Mouse (Mus musculus) liver, embryonic 11.5 days (tissue): Measurements from ENCODE around the gene Rexo2. TPM values are rescaled to one million over a fixed set of nuclear protein-coding genes. Genes with fewer than 3 reads are reported as not detected.

Experiments used
- ATAC-seq: fragments of 200-750 bp; cut with Nextera tagmentation; replicated peaks from 2 replicates; pipeline ENCODE4 v1.8.0; 2017; ENCODE audit warnings: moderate number of reproducible peaks, mild to moderate bottlenecking, moderate TSS enrichment, moderate library complexity; ENCODE audit not compliant: low FRiP score
- DNase-seq: peaks from one replicate; pipeline ENCODE4 v3.0.0-alpha.2; 2017; ENCODE audit warnings: low spot score
- H3K27ac ChIP-seq: fragments of 300-500 bp; sonication (generic); 2 replicates; pipeline ENCODE4 v1.5.1; 2014; ENCODE audit warnings: mild to moderate bottlenecking, low read depth, low read length, control low read depth
- H3K27me3 ChIP-seq: fragments of 300-500 bp; sonication (generic); replicated peaks from 2 replicates; pipeline ENCODE4 v1.6.1; 2014; ENCODE audit warnings: low read length, mixed read lengths; ENCODE audit not compliant: control insufficient read depth, insufficient read depth
- H3K36me3 ChIP-seq: fragments of 300-500 bp; sonication (generic); 2 replicates; pipeline ENCODE4 v1.6.1; 2014; ENCODE audit warnings: mild to moderate bottlenecking, low read length, moderate library complexity, mixed read lengths; ENCODE audit not compliant: control insufficient read depth, insufficient read depth
- H3K4me1 ChIP-seq: fragments of 300-500 bp; sonication (generic); replicated peaks from 2 replicates; pipeline ENCODE4 v1.6.1; 2014; ENCODE audit warnings: low read length, mixed read lengths; ENCODE audit not compliant: control insufficient read depth, insufficient read depth
- H3K4me2 ChIP-seq: fragments of 300-500 bp; sonication (generic); 2 replicates; pipeline ENCODE4 v1.6.1; 2014; ENCODE audit warnings: mild to moderate bottlenecking, control low read depth, moderate library complexity
- H3K4me3 ChIP-seq: fragments of 300-500 bp; sonication (generic); 2 replicates; pipeline ENCODE4 v1.5.1; 2014; ENCODE audit warnings: low read depth, low read length, control low read depth
- H3K9ac ChIP-seq: fragments of 300-500 bp; sonication (generic); 2 replicates; pipeline ENCODE4 v1.6.1; 2014; ENCODE audit warnings: low read depth, low read length, control low read depth
- H3K9me3 ChIP-seq: fragments of 300-500 bp; sonication (generic); 2 replicates; pipeline ENCODE4 v1.6.1; 2016; ENCODE audit warnings: low read length, inconsistent platforms, mixed read lengths; ENCODE audit not compliant: control insufficient read depth
- WGBS: fragments of 180-500 bp; shearing (Covaris S2); extraction: QIAGEN DNeasy Blood & Tissue Kit; methylation state at CpG from one replicate; pipeline ENCODE4 v1.1.7; 2014; 5-methylcytosine and 5-hydroxymethylcytosine counted together
- polyA plus RNA-seq: library from polyadenylated mRNA; unstranded; fragments of >200 nt; fragmentation: Nextera tagmentation; extraction: Ambion mirVana; gene quantifications from 2 replicates; pipeline ENCODE4 v1.2.1, GENCODE M21; 2014

Gene Rexo2
- polyA plus RNA-seq, 1 experiment from 2014 or later: 173 TPM

- 88% methylated on average over 8 of the region's 8 CpGs for WGBS
- H3K27ac ChIP-seq: no peak overlapping the region
- no peak for ATAC-seq
These were observed 19.7 kb downstream of the Rexo2 start for GRCm38 (mm10) chr9:48460720-48461119.

GRCm38 (mm10) chr9:48459391-48459790 lies 21.0 kb downstream of the Rexo2 start:
- no peaks in the 10 kb centered on the region for H3K27me3 ChIP-seq
- no peak overlapping the region for H3K27ac ChIP-seq
- no peak overlapping the region for H3K9ac ChIP-seq
- H3K4me3 ChIP-seq: no peak overlapping the region
- no peak overlapping the region for H3K4me2 ChIP-seq
- no peaks in the 10 kb centered on the region for H3K36me3 ChIP-seq
- H3K9me3 ChIP-seq: no peaks in the 10 kb centered on the region
- ATAC-seq (no peak), DNase-seq (no peak)
- WGBS: 92% methylated on average over 5 of the region's 5 CpGs
- H3K4me1 ChIP-seq: no peaks in the 10 kb centered on the region

More at GRCm38 (mm10) chr9:48460720-48461119, 19.7 kb downstream of the Rexo2 start:
- no peaks in the 10 kb centered on the region for H3K4me1 ChIP-seq
- no peak overlapping the region for H3K9ac ChIP-seq
- peaks cover 2% of the 10 kb centered on the region; the same call in 1 of the 2 replicates for H3K36me3 ChIP-seq
- no peak overlapping the region for H3K4me3 ChIP-seq
- H3K27me3 ChIP-seq: no peaks in the 10 kb centered on the region
- no peak for DNase-seq
- no peak overlapping the region for H3K4me2 ChIP-seq
- peaks cover 3% of the 10 kb centered on the region; the same call in 1 of the 2 replicates for H3K9me3 ChIP-seq

GRCm38 (mm10) chr9:48458879-48459278 lies 21.5 kb downstream of the Rexo2 start:
- 63% methylated on average over 3 of the region's 3 CpGs for WGBS
- DNase-seq (no peak), ATAC-seq (no peak)
- H3K4me3 ChIP-seq: no peak overlapping the region
- H3K4me2 ChIP-seq: no peak overlapping the region
- H3K4me1 ChIP-seq: no peaks in the 10 kb centered on the region
- H3K27ac ChIP-seq: no peak overlapping the region
- no peak overlapping the region for H3K9ac ChIP-seq
- no peaks in the 10 kb centered on the region for H3K9me3 ChIP-seq
- no peaks in the 10 kb centered on the region for H3K27me3 ChIP-seq
- H3K36me3 ChIP-seq: no peaks in the 10 kb centered on the region

- no peaks in the 10 kb centered on the region for H3K36me3 ChIP-seq
- H3K4me1 ChIP-seq: no peaks in the 10 kb centered on the region
- DNase-seq: no peak
- no peaks in the 10 kb centered on the region for H3K9me3 ChIP-seq
- no peak overlapping the region for H3K4me2 ChIP-seq
- no peak for ATAC-seq
- H3K27me3 ChIP-seq: no peaks in the 10 kb centered on the region
- H3K4me3 ChIP-seq: no peak overlapping the region
- H3K9ac ChIP-seq: no peak overlapping the region
- H3K27ac ChIP-seq: no peak overlapping the region
- WGBS: 86% methylated on average over 3 of the region's 3 CpGs
These were observed 24.5 kb downstream of the Rexo2 start for GRCm38 (mm10) chr9:48455961-48456360.

GRCm38 (mm10) chr9:48450066-48450465 lies 30.4 kb downstream of the Rexo2 start:
- Histone ChIP-seq H3K27me3 (no peaks in the 10 kb centered on the region), H3K36me3 (no peaks in the 10 kb centered on the region), H3K4me2 (no peak overlapping the region), H3K4me3 (no peak overlapping the region), H3K4me1 (no peaks in the 10 kb centered on the region), H3K27ac (no peak overlapping the region), H3K9me3 (no peaks in the 10 kb centered on the region), H3K9ac (no peak overlapping the region)
- ATAC-seq (no peak), DNase-seq (no peak)
- 85% methylated on average over 17 of the region's 17 CpGs for WGBS

GRCm38 (mm10) chr9:48447783-48448209 lies 32.6 kb downstream of the Rexo2 start:
- Histone ChIP-seq H3K36me3 (no peaks in the 10 kb centered on the region), H3K9ac (no peak overlapping the region), H3K27ac (no peak overlapping the region), H3K4me2 (no peak overlapping the region), H3K4me1 (no peaks in the 10 kb centered on the region), H3K27me3 (no peaks in the 10 kb centered on the region), H3K9me3 (no peaks in the 10 kb centered on the region), H3K4me3 (no peak overlapping the region)
- 26% methylated on average over 5 of the region's 5 CpGs for WGBS
- ATAC-seq: no peak
- no peak for DNase-seq

GRCm38 (mm10) chr9:48444821-48445220 lies 35.6 kb downstream of the Rexo2 start:
- Histone ChIP-seq H3K9me3 (no peaks in the 10 kb centered on the region), H3K4me3 (no peak overlapping the region), H3K27ac (no peak overlapping the region), H3K9ac (no peak overlapping the region), H3K4me1 (no peaks in the 10 kb centered on the region), H3K4me2 (no peak overlapping the region), H3K36me3 (no peaks in the 10 kb centered on the region), H3K27me3 (no peaks in the 10 kb centered on the region)
- no peak for ATAC-seq
- WGBS: 66% methylated on average over 2 of the region's 2 CpGs
- no peak for DNase-seq

- no peak overlapping the region for H3K4me2 ChIP-seq
- DNase-seq: no peak
- no peak overlapping the region for H3K4me3 ChIP-seq
- no peaks in the 10 kb centered on the region for H3K4me1 ChIP-seq
- H3K36me3 ChIP-seq: no peaks in the 10 kb centered on the region
- no peaks in the 10 kb centered on the region for H3K9me3 ChIP-seq
- no peak overlapping the region for H3K27ac ChIP-seq
- ATAC-seq: no peak
- no peaks in the 10 kb centered on the region for H3K27me3 ChIP-seq
- 64% methylated on average over 1 of the region's 1 CpGs for WGBS
- no peak overlapping the region for H3K9ac ChIP-seq
These were observed 36.5 kb downstream of the Rexo2 start for GRCm38 (mm10) chr9:48443873-48444272.

- H3K4me1 ChIP-seq: no peaks in the 10 kb centered on the region
These were observed 48.0 kb downstream of the Rexo2 start for GRCm38 (mm10) chr9:48432449-48432848.

More at GRCm38 (mm10) chr9:48432449-48432848, 48.0 kb downstream of the Rexo2 start:
- DNase-seq (no peak), ATAC-seq (no peak)
- no peaks in the 10 kb centered on the region for H3K27me3 ChIP-seq
- no peaks in the 10 kb centered on the region for H3K9me3 ChIP-seq
- no peak overlapping the region for H3K27ac ChIP-seq
- H3K9ac ChIP-seq: no peak overlapping the region
- 70% methylated on average over 8 of the region's 8 CpGs for WGBS
- no peaks in the 10 kb centered on the region for H3K36me3 ChIP-seq
- H3K4me2 ChIP-seq: no peak overlapping the region
- no peak overlapping the region for H3K4me3 ChIP-seq
